Mouse (Mus musculus): Measurements from ENCODE around the gene Banp.

Banp gene

DNA sequence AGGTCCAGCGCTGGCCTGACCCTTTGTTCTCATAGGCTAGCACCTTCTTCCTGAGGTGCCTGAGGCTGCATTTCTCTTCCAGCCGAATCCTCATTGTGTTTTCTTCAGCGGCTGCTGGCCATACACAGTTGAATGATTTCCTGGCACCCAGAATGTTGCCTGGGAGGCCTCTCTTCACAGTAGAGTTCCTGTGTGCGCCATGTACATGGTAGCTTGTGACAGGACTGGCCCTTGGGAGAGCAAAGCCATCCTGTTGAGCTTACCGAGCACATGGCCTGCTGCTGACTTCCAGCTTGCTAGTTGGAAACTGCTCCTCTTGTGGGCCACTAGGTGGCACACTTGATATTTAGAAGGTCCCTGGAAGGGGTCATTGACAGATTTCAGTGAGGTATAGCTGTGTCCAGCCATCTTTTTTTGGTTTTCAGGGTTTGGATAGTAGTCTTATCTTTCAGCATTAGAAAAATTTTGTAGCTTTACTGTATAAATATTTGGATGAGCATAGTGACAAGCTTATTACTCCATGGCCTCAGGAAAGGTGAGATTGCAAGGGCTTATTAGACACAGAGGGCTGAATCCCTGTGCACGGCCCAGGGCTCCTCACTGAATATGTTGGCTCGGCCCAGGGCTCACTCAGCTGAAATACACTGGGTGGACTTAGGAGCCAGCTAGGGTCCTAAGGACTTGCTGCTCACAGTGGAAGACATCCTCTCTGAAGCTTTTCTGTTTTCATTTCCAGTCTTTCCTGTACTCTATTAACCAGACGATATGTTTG is 28.5 kb downstream of the Banp start:
- DNase-seq (ENCODE audit: low read depth in 1 of 2, low spot score in 2 of 2), result no peak

DNA sequence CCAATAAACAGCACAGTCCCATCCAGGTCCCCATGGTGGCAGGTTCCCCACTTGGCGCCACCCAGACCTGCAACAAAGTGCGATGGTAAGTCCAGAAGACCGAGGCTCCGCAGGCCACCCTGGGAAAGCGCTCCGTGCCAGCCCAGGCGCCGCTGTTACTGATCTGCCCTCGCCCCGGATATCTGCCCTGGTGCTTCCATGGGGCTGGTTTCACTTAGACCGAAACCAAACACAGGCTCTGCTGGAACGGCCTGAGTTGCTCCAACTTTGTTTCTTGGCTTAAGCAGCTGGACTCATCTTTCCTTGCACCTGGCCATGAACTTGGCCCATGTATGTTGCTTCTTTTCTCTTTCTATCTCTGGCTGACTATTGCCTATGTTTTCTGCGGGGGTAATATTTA is 29.1 kb downstream of the Banp start:
- DNase-seq (ENCODE audit: low read depth in 1 of 2, low spot score in 2 of 2), result no peak

DNA sequence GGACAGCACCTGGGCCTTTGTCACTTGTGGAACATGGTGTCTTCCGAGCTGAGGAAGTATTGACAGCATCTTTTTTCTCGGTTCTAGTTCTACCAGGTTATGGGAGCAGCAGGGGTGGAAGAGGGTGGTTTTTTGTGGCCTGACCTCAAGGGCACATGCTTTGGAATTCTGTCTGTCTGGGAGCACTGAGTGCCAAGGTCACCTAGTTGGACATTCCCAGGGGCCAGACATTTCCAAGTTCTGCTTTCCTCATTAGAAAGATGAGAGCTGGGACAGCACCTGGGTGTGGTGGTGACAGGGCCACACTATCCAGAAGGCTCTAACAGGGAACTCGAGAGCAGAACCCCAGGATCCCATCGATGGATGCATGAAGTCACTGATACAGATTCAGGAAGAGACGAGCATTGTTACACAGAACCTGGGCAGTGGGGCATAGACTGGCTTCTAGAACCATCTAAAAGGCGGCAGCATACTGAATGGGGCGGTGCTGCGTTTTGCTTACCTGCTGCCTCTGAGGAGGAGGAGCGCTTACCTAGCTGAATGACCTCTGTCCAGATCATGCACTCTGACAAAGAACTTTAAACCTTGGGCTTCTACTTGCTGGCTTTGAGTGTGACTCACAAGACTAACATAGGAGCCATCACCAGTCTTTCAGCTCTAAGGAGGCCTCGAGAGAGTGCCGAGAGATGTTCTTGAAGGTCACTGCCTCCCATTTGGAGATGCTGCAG is 31.4 kb downstream of the Banp start:
- DNase-seq (ENCODE audit: low read depth in 1 of 2, low spot score in 2 of 2), result no peak

DNA sequence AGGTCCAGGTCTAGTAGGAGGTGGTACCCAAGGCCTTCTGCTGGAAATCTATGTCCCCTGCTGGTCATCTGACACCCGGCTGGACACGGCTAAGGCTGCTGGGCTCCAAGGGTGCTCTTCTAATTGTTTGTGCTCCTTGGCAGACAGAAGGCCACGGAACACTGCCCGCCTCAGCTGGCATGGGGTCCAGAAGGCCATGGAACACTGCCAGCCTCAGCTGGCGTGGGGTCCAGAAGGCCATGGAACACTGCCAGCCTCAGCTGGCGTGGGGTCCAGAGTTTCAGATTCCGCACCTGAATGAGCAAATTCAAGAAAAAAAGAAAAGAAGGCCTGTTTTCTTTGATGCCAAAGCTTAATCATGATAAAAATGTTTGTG is 32.0 kb downstream of the Banp start:
- no peak for DNase-seq (ENCODE audit: low read depth in 1 of 2, low spot score in 2 of 2)

DNA sequence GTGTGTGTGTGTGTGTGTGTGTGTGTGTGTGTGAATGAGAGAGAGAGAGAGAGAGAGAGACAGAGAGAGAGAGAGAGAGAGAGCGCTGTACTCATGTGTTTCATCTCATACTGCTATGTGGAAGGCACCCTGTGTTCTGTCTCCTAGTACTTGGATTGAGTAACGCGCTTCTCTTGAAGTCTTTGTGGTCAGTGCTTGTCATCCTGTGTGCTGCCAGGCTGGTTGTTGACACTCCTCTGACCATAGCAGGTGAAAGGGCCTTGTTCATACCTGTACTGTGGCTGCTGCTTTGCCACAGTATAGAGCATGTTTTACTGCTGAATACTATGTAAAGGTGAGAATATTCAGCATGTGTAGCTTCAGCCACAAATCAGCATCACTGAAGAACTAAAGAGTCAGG is 36.1 kb downstream of the Banp start:
- no peak for DNase-seq (ENCODE audit: low read depth in 1 of 2, low spot score in 2 of 2)

DNA sequence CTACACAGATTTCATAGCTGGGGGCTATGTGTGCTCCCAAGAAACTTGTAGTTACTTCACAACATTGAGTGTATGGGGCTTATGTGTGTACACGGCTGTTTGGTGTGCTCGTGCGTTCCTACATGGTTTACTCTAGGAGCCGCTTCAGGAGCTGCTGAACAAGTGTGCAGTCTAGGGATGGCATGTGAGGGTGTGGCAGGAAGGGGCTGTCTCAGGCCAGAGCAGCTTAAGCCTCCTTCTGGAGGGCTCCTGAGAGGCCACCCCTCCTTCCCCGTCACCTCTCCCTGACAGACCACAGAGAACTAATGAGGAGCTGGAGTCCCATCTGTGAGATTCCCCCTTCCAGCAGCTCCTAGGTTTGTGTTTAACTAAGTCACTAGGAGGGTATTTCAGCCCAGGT is 38.3 kb downstream of the Banp start:
- no peak for DNase-seq (ENCODE audit: low read depth in 1 of 2, low spot score in 2 of 2)

DNA sequence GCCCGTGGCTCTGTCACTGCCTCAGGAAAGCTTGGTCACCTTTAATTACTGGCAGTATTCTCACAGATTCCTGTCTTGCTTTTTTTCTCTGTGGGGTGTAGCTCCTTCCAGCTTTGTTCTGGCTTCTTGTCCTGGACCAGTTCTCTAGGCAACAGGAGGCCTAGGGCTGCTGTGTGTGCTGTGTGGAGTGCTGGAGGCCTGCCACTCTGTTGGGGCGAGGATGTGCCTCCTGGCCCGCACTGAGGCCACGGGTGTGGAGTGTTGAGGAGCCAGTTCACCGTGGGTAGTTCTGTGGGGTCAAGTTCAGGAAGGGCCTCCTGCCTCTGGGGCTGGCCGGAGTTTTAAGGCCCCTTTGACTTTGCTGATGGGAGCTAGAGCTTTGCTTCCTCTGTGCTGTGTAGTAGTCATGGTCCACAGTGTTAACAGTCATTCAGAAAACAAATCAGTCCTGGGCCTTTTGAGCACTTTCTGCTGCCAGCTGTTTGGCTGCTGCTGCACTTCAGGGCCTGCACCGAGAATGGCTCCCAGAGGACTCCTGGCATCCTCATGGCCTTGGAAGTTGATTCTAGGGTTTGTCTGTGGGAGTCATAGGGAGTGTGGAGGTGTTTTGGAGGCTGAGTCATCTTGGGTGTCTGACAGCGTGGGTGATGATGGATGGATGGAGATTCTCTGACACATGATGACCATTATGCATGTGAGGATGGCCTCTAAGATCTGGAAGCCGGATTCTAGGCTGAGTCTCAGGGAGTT is 41.1 kb downstream of the Banp start:
- no peak for DNase-seq (ENCODE audit: low read depth in 1 of 2, low spot score in 2 of 2)

DNA sequence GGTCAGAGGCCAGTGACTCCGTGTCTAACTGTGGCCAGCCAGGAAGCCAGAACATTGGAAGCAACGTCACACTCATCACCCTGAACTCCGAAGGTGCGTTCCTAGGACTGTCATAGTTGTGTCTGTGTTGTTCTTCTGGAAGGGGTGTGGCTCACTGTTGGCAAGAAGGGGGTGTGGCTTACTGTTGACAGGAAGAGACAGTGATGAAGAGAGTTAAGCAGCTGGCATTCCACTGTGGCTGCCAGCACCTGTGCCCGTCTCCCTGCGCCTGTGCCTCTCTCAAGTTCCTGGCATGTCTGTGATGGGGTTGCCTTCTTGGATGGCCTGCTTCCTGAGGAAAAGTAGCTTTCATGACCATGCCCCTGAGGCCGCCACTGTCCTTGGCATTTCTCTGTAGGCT is 42.1 kb downstream of the Banp start:
- no peak for DNase-seq (ENCODE audit: low read depth in 1 of 2, low spot score in 2 of 2)

DNA sequence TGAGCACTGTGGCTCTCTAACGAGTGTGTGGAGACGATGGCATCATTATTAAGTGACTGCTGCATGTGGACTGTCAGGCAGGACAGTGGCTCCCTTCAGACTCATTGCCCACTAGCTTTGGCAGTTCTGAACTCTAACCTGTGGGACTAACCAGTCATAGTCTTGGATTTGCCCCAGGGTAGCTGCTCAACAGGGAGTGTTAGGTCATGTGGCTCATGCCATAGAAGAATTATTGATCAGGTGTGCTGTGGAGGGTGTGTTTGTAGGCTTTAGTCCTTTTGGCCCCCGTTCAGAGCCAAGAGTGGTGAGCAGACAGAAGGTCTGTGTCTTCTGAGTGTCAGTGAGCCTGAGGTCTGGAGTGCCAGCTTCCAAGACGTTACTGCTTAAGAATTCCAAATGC is 43.4 kb downstream of the Banp start:
- no peak for DNase-seq (ENCODE audit: low read depth in 1 of 2, low spot score in 2 of 2)

DNA sequence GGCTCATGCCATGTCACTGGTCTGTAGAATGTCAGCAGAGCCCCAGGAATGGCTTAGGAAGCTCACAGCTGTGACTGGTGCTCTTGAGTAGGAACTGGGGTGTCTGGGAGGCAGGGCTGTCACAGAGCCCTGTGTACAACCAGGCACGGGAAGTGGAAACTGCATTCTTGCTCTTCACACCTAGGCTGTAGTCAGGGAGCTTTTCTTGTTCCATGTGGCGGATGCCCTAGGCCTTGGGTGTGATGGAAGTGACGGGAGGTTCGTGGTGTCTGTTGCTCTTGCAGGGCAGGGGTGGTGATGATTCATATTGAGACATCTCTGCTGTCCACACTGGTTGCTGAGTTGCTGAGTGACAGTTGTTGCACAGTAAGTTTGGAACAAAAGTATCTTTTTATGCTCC is 45.6 kb downstream of the Banp start:
- DNase-seq (ENCODE audit: low read depth in 1 of 2, low spot score in 2 of 2), result no peak

DNA sequence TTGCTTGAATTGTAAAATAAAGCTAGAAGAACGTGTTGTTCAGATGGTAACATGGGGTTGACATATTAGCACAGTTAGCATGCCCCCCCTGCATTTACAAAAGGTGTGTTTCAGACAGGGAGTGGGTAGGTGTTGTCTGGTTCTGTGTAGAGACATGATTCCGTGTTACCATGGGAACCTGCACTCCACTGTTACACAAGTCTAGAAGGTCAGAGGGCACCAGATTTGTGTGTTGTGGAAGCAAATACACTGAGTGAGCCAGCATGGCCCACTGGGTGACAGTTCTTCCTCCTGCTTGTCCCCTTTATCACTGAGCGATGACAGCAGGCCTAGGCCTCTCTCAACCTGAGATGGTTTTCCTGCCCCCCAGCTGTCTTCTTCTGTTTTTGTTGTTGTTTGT is 46.3 kb downstream of the Banp start:
- no peak for DNase-seq (ENCODE audit: low read depth in 1 of 2, low spot score in 2 of 2)

DNA sequence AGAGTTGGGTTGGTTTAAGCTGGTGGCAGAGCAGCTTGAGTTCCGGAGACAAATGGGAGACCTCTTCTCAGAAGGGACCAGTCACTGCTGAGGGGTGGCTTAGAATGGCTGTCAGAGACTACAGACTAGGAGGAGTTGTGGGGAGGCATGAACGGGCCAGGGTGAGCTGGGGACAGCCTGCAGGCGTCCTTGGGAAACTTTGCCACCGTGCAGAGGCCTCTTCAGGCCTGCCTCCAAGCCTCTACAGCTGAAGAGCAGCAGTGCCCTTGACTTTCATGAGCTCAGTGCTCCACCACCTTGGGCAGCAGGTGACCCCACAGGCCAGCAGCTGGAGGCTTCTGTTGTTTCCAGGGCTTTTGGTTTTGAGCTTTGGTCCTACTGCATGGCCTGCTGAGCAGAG is 49.1 kb downstream of the Banp start:
- DNase-seq (ENCODE audit: low read depth in 1 of 2, low spot score in 2 of 2), result no peak

DNA sequence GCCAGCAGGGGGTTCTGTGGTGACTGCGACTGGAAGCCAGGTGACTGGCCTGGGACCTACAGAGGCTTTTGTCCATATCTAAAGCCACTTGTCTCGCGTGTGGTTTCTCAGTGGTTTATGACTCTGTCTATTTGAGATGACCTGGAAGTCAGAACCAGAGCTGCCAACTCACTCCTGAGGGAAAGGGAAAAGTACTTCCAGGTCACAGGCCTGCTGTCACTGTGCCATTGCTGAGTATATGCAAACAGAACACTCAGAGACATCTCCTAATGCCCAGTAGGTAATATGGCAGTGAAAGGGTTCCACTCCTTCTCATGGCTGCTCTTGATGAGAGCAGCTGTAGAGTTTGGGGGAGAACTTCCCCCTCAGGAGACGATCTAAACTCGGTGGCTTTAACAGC is 49.7 kb downstream of the Banp start:
- DNase-seq (ENCODE audit: low read depth in 1 of 2, low spot score in 2 of 2), result no peak

DNA sequence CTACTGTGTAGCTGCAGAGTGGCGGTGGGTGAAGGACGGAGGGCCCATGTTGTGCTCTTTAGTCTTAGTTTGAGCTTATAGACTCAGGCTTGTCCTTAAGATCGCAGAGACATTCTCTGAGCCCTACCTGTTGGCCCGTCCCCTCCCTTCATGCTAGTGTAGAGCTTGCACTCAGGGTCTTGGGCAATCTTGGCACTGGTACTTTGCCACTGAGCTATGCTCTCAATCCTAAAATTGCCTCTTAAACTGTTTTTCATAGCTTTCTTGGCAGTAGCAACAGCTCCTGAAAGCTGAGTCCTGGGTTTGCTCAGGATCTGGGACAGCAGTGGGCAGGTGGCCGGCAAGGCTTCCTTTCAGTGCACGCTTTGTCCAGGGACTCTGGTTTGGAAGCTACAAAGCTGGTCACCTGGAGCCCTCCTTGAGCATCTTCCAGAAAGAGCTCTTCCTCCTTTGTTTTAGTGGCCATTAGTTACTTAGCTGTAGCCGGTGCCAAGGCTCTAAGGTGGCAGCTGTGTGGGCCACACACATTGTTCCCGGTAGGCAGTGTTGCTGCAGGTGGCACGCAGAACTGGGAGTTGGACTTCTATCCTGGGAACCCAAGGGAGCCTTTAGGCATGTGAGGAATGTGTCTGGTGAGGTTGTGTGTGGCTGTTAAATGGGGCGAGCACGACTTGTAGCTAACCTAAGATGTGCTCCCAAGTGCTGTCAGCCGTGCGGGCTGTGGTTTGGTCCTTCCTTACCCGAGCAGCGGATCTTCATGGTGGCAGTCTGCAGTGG is 52.0 kb downstream of the Banp start:
- no peak for DNase-seq (ENCODE audit: low read depth in 1 of 2, low spot score in 2 of 2)

DNA sequence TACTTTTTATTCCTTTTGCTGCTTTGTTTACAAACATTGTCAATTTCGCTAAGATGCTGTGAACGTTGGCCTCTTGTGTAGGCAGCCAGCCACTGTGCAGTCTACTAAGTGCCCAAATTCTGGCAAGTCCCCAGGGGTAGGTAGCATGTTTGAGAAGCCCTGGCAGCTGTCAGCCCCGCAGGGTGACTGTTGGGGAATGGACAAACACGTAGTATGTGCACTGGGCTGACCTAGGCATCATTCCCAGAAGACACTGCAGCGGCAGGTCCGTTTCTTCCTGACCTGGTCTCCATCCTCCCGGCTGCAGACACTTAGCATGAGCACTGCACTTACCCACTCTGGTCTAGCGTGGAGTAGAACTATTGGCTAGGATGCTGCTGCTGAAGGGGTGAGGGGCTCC is 54.1 kb downstream of the Banp start:
- no peak for DNase-seq (ENCODE audit: low read depth in 1 of 2, low spot score in 2 of 2)

DNA sequence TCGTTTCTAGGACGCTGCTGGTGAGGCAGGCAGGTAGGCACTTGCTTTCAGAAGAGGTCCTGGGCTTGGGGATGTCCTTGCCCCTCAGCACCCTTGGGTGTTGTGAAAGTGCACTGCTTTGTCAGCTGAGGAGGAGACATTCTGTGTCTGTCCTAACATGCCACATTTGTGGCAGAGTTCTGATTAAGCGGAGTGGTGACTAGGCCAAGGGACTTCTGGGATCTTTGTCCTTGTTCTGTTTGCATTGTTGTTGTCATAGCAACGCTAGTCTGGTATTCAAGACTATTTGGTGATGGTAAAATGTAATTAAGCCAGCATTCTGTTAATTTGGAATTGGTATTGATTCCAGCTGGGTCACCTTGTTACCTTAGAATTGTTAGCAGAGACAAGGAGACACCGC is 54.6 kb downstream of the Banp start:
- DNase-seq (ENCODE audit: low read depth in 1 of 2, low spot score in 2 of 2), result no peak

DNA sequence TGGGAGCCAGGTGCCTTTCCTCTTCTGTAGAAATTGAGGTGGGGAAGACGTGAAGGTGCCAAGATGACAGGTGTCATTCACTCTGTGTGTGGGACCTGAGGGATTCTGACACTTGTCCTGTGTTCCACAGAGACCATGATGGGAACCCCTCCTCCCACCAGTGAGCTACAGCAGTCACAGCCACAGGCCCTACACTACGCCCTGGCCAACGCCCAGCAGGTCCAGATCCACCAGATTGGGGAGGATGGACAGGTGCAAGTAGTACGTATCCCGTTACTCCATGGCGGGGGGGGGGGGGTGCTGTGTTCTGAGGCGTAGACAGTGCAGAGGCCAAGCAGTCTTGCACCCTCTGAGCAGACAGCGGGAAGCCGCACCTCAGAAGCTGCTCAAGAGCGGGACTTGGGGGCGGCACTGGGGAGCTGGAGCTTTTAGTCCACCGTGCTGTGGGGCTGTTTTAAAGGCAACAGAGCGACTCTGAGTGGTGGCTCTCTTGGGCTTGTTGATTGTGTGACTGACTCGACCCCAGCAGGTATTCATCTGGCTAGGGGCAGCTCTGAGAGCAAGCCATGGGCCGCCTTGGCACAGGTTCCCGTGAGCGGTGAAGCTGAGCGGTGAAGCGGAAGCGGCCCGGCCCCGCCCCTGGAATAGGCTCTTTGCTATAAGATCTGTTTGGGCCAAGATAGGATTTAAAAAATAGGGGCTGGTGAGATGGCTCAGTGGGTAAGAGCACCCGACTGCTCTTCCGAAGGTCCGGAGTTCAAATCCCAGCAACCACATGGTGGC is 56.1 kb downstream of the Banp start:
- no peak for DNase-seq (ENCODE audit: low read depth in 1 of 2, low spot score in 2 of 2)

DNA sequence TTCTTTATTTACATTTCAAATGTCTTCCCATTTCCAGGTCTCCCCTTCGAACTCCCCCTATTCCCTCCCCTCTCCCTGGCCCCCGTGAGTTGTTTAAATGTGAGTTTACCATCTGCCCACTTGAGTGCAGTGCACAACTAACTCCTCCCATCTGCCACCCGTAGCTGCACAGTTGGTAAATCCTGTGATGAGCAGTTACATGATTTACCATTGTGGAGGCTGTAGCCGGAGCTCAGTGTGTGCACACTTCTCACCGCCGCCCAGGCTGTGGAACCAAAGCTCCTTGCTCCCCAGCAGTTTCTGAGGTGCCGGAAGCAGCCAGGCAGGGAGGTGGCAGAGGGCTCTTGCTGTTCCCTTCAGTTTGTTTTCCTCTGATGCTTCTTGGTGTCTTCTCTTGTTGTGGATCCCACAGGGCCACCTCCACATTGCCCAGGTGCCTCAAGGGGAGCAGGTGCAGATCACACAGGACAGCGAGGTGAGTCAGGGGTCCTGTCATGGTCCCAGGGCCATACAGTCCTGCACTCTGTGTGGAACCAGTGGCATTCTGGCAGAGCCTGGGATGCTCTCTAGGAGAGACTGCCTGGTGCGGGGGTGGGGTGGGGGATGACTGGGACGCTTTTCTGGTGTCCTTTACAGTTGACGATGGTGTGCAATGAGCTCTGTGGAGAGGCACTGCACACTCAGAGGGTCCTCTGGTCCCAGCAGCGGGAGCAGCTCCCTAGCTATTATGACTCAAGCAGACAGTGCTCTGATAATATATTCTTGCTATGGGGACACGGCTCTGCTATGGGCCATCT is 57.3 kb downstream of the Banp start:
- no peak for DNase-seq (ENCODE audit: low read depth in 1 of 2, low spot score in 2 of 2)

DNA sequence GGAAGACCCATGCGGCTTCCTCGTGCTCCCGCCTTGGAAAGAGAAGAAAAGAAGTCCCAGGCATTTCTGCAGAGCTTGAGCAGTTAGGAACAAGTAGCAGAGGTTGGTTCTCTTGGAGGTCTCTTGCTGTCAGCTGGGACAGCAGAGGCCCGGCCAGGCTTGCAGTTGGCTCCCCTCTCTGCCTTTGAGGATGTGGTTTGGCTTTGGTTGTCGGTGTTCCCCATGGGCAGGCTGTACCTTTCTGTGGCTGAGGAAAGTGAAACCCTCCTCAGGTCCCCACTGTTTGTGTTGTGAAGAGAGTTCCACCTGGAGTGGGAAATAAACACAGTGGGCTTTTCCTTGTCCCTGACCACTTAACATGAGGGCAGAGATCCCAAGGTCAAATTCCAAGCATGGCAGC is 58.8 kb downstream of the Banp start:
- no peak for DNase-seq (ENCODE audit: low read depth in 1 of 2, low spot score in 2 of 2)

DNA sequence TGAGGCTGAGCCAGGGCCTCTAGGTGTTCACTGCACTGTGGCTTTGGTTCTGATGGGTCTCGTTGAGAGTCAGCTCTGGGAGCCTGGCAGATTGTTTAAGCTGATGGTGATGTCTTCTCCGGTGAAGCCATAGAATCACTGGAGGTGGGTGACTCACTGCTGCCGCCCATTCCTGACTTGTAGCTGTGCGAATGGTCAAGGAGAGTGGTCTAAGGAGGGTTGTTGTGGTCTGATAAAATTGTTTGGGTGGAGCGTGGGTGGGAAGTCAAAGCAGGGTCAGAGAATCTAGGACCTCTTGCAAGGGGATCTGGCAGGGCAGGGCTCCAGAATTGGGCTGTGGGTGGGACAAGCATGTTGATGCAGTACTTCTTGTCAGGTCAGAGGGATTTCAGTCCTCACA is 61.1 kb downstream of the Banp start:
- no peak for DNase-seq (ENCODE audit: low read depth in 1 of 2, low spot score in 2 of 2)

Measured in monocyte, adult 2 months (primary cell).